Mouse (Mus musculus) neural tube, embryonic 13.5 days (tissue): Measurements from ENCODE around the gene Prtn3. TPM values are rescaled to one million over a fixed set of nuclear protein-coding genes. Genes with fewer than 3 reads are reported as not detected.

ENCODE experiments used
- ATAC-seq: fragments of 200-750 bp; cut with Nextera tagmentation; 2 replicates; pipeline ENCODE4 v1.8.0; 2017; ENCODE audit warnings: low read depth, mild to moderate bottlenecking, moderate TSS enrichment, moderate library complexity
- H3K27ac ChIP-seq: fragments of 300-500 bp; sonication (generic); replicated peaks from 2 replicates; pipeline ENCODE4 v1.5.1; 2015; ENCODE audit warnings: moderate library complexity, mild to moderate bottlenecking, inconsistent platforms
- H3K27me3 ChIP-seq: fragments of 300-500 bp; sonication (generic); 2 replicates; pipeline ENCODE4 v1.6.1; 2015; ENCODE audit warnings: mild to moderate bottlenecking, inconsistent platforms
- H3K36me3 ChIP-seq: fragments of 300-500 bp; sonication (generic); 2 replicates; pipeline ENCODE4 v1.6.1; 2015; ENCODE audit warnings: mild to moderate bottlenecking, inconsistent platforms
- H3K4me1 ChIP-seq: fragments of 300-500 bp; sonication (generic); replicated peaks from 2 replicates; pipeline ENCODE4 v1.6.1; 2015; ENCODE audit warnings: inconsistent platforms
- H3K4me2 ChIP-seq: fragments of 300-500 bp; sonication (generic); 2 replicates; pipeline ENCODE4 v1.6.1; 2015; ENCODE audit warnings: inconsistent platforms, mild to moderate bottlenecking, moderate library complexity
- H3K4me3 ChIP-seq: fragments of 300-500 bp; sonication (generic); 2 replicates; pipeline ENCODE4 v1.5.1; 2015; ENCODE audit warnings: mild to moderate bottlenecking, inconsistent platforms
- H3K9ac ChIP-seq: fragments of 300-500 bp; sonication (generic); 2 replicates; pipeline ENCODE4 v1.6.1; 2015; ENCODE audit warnings: moderate library complexity, mild to moderate bottlenecking, inconsistent platforms
- H3K9me3 ChIP-seq: fragments of 300-500 bp; sonication (generic); 2 replicates; pipeline ENCODE4 v1.6.1; 2016; ENCODE audit warnings: inconsistent platforms
- WGBS: fragments of 180-500 bp; shearing (Covaris S2); methylation state at CpG from one replicate; pipeline ENCODE4 v1.1.7; 2015; 5-methylcytosine and 5-hydroxymethylcytosine counted together
- polyA plus RNA-seq: library from polyadenylated mRNA; unstranded; fragments of >200 nt; fragmentation: Nextera tagmentation; extraction: Ambion mirVana; gene quantifications from 2 replicates; pipeline ENCODE4 v1.2.1, GENCODE M21; 2015

The Prtn3 gene
- polyA plus RNA-seq, 1 experiment from 2014 or later = 14.7 TPM

DNA sequence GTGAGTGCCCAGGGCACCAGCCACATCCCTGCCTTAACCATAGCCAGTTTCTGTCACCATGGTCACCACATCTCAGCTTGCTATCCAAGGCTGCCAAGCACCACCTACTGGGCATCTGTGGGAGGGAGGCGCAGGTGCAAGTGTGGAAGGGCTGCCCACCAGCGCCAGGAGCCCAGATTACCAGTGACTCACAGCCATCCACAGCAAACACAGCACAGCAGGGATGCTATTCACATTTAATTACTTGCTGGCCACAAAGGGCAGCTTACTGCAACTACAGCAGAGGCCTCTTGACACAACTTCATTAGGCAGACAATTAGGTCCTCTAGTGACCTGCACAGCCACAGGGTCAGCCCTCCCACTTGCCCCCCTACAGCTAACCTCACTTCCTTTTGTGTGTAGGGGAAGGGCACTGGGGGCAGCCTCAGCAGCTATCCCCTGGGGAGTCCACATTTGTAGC is 26.7 kb downstream of the Prtn3 start:
- peaks cover 9% of the 10 kb centered on the region for H3K27me3 ChIP-seq
- H3K4me3 ChIP-seq = no peak overlapping the region
- H3K4me1 ChIP-seq = peaks cover 15% of the 10 kb centered on the region
- ATAC-seq = peak; percentile 63; the same call in 1 of the 2 replicates
- H3K27ac ChIP-seq = peak overlapping the region; percentile 56
- H3K4me2 ChIP-seq = no peak overlapping the region
- peak overlapping the region; percentile 54 for H3K9ac ChIP-seq
- H3K36me3 ChIP-seq = peaks cover 77% of the 10 kb centered on the region
- no peaks in the 10 kb centered on the region for H3K9me3 ChIP-seq
- 0% methylated on average over 2 of the region's 2 CpGs for WGBS

DNA sequence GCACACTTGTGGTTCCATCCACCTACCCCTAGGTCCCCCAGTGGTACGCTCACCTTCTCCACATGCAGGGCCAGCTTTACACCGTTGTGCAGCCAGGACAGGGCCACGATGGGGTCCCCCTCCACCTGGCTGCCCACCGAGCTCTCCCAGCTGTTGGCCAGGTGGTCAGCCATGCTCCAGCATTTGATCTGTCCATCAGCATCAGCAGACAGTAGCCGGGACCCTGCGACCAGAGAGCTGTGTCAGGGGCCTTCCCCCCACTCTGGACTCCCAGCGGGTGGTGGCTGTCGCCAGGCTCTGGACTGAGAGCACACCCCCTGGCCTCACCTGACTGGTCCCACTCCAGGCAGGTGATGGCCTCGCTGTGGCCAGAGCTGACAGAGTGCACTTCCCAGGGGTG is 32.4 kb downstream of the Prtn3 start:
- Histone ChIP-seq H3K4me1 (peaks cover 20% of the 10 kb centered on the region), H3K9ac (no peak overlapping the region), H3K4me2 (no peak overlapping the region), H3K27me3 (no peaks in the 10 kb centered on the region), H3K9me3 (no peaks in the 10 kb centered on the region), H3K27ac (no peak overlapping the region), H3K36me3 (peaks cover 65% of the 10 kb centered on the region), H3K4me3 (no peak overlapping the region)
- no peak for ATAC-seq
- WGBS = 90% methylated on average over 9 of the region's 9 CpGs

DNA sequence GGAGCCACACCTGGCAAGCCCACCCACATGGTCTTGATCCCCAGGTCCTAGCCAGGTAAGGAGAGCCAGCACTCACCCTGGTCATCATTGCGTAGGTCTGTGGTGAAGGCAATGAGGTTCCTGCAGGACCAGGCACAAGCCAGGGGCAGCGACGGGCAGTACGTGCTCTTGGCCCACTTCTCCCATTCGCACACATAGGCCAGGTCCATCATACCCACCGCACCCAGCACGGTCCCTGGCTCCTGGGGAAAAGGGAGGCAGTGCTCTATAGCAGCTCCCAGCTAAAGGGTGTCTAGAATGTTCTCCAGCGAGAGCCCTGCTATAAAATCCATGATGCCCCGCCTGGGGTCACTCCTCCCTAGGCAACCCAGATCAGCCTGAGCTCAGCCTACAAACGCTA is 33.1 kb downstream of the Prtn3 start:
- no peak for ATAC-seq
- no peaks in the 10 kb centered on the region for H3K9me3 ChIP-seq
- H3K4me3 ChIP-seq = no peak overlapping the region
- H3K27ac ChIP-seq = no peak overlapping the region
- peaks cover 20% of the 10 kb centered on the region for H3K4me1 ChIP-seq
- H3K27me3 ChIP-seq = no peaks in the 10 kb centered on the region
- no peak overlapping the region for H3K4me2 ChIP-seq
- H3K36me3 ChIP-seq = peaks cover 69% of the 10 kb centered on the region
- no peak overlapping the region for H3K9ac ChIP-seq
- WGBS = 93% methylated on average over 10 of the region's 10 CpGs

DNA sequence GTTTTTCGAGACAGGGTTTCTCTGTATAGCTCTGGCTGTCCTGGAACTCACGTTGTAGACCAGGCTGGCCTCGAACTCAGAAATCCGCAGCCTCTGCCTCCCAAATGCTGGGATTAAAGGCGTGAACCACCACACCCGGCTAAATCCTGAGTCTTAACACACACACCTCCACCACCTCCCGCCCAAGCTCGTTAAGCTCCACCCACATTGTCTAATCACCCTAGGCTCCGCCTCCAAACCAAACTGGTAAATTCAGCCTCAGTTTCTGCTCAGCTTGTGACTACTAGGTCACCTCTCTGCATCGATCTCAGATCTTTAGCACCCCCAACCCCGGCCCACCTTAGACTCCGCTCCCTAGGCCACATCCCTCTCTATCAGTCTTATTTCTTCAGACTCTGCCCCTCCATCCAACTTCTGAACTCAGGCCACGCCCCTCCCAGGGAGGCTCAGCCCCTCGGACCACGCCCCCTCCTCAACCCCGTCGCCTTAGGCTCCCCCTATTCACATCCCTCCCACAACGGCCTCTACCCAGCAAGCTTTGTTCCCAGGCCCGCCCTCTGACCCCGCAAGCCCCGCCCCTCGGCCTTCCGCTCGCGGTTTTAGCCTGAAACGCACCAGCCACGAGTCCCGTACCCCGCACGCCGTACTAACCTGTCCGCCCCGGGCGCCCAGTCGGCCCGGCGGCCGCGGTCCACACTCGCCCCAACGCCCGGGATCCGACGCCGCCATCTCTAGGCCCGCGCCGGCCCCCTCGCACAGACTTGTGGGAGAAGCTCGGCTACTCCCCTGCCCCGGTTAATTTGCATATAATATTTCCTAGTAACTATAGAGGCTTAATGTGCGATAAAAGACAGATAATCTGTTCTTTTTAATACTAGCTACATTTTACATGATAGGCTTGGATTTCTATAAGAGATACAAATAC is 34.2 kb downstream of the Prtn3 start, which contains the start of gene Med16:
TSS of gene Med16 (minus strand) at position 757 of the 925 bp plus-strand sequence.
- Histone ChIP-seq H3K27me3 (no peaks in the 10 kb centered on the region), H3K9me3 (no peaks in the 10 kb centered on the region), H3K4me2 (peak within 1 kb of the TSS; percentile 52), H3K9ac (peak within 1 kb of the TSS; percentile 90), H3K36me3 (peaks cover 62% of the 10 kb centered on the region), H3K4me3 (peak within 1 kb of the TSS; percentile 66), H3K4me1 (peaks cover 20% of the 10 kb centered on the region), H3K27ac (peak within 1 kb of the TSS; percentile 98)
- ATAC-seq = peak; percentile 93
- 2% methylated on average over 50 of the region's 52 CpGs for WGBS

DNA sequence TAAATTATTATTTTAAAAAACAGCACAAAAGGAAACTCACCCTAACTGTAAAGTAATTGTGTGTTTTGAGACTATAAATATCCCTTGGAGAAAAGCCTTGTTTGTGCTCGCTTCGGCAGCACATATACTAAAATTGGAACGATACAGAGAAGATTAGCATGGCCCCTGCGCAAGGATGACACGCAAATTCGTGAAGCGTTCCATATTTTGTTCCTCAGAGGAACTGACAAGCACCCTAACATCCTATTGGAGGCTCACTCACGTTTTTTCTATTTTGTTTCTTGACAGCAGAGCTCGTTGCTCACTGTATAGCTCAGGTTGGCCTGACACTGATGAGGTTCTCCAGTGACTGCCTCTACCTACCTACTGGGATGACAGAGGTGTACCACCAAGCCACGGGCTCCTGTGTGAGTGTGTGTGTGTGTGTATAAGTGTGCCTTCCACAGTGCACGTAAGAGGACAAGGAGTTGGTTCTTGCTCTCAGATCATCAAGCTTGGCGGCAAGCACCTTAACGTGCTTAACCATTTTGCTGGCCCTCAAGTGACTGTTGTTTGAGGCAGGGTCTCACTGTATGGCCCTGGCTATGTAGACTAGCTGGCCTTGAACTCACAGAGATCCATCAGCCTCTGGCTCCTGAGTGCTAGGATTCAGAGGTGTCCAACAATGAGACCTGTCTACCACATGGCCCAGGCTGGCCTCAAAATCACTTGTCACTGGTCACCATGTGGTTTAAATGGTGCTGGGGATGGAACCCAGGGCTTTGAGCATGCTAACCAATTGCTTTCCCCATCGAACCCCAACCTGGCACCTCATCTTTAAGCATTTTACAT is 35.0 kb downstream of the Prtn3 start:
- Histone ChIP-seq H3K36me3 (peaks cover 55% of the 10 kb centered on the region), H3K9ac (peak overlapping the region; percentile 90), H3K27me3 (no peaks in the 10 kb centered on the region), H3K27ac (peak overlapping the region; percentile 98), H3K9me3 (no peaks in the 10 kb centered on the region), H3K4me1 (peaks cover 26% of the 10 kb centered on the region), H3K4me2 (peak overlapping the region; percentile 52), H3K4me3 (peak overlapping the region; percentile 66)
- 25% methylated on average over 14 of the region's 14 CpGs for WGBS
- ATAC-seq = peak; percentile 71

DNA sequence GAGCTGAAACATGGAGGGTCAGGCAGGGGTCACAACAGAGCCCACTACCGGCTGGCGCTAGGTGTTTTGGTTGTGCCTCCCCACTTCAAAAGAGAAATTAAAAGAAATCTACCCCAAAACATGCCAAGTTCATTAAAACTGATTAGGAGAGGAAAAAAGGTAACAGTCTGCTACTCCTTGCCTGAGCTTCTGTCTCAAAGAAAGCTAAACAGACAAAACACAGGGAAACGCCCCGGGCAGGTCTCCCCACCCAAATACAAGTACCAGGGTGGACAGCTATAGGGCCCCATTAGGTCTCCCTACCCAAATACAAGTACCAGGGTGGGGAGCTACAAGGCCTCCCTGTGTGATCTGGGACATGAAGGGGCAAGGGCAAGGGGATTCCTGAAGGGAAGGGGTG is 36.3 kb downstream of the Prtn3 start, which contains the start of gene Gm26602:
TSS of gene Gm26602 (plus strand) at position 301 of the 400 bp plus-strand sequence.
- H3K4me2 ChIP-seq = peak within 1 kb of the TSS; percentile 52; the same call in 1 of the 2 replicates
- H3K27ac ChIP-seq = peak within 1 kb of the TSS; percentile 98
- no peaks in the 10 kb centered on the region for H3K9me3 ChIP-seq
- no peak for ATAC-seq
- peaks cover 39% of the 10 kb centered on the region for H3K4me1 ChIP-seq
- H3K36me3 ChIP-seq = peaks cover 42% of the 10 kb centered on the region
- no peak within 1 kb of the TSS for H3K4me3 ChIP-seq
- WGBS = 96% methylated on average over 4 of the region's 4 CpGs
- H3K27me3 ChIP-seq = no peaks in the 10 kb centered on the region
- peak within 1 kb of the TSS; percentile 61; the same call in 1 of the 2 replicates for H3K9ac ChIP-seq

DNA sequence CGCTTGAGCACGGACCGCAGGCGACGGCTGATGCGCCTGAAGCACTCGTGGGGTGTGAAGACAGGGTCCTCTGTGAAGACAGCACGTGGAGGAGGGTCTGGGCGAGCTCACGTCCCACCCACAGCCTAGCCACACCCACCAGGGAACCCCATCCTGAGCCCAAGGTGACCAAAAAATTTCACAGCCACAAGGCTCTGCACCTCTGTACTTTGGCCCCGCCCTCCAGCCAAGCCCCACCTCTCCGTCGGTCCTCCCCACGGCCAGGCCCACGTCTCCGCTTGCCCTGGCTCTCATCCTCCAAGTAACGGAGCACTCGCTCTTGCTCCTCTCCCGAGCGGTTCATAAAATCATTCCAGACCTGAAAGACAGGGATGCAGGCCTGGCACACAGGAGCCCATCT is 38.1 kb downstream of the Prtn3 start:
- H3K9ac ChIP-seq = no peak overlapping the region
- no peak for ATAC-seq
- H3K4me2 ChIP-seq = no peak overlapping the region
- no peak overlapping the region for H3K27ac ChIP-seq
- H3K4me3 ChIP-seq = no peak overlapping the region
- no peaks in the 10 kb centered on the region for H3K9me3 ChIP-seq
- peaks cover 24% of the 10 kb centered on the region for H3K36me3 ChIP-seq
- H3K4me1 ChIP-seq = peaks cover 49% of the 10 kb centered on the region
- WGBS = 58% methylated on average over 20 of the region's 20 CpGs
- peaks cover 3% of the 10 kb centered on the region for H3K27me3 ChIP-seq

DNA sequence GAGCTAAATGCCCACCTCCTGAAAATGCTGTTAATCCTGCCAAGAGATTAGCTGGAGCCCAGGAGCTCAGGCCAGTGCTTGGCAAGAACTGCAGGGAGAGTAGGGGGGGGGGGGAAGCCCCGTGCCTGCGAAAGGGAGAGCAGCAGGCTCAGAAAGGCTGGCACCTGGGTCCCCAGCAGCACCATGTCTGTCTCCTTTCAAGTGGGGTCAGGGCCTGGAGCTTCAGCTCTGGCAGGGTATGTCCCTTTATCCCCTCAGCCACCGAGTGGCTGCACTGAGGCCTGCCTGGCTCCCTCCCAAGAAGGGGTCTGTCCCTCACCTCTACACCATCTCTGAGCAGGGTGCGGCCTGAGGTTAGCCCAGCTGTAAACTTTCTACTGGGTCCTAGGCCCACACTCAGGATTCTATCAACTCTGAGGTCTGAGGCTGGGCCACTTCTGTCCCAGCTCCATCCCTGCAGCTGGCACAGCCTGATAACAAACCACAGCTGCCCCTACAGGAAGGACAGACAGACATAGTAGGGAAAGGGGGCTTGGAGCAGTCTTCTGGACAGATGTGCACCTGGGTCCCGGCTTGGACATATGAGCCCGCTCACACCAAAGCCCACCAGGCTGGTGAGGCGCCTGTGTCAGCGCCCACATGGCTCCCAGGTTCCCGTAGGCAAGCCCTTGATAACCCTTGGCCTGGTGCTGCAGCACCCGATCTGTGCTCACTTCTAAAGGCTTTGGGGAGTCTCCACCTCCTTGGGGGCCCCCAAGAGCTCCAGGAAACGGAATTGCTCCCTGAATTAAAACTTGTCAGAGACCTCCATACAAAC is 40.1 kb downstream of the Prtn3 start:
- Histone ChIP-seq H3K9ac (0 out of 2 replicates have a peak overlapping the region, but pooled peaks have one; percentile 41), H3K27me3 (peaks cover 22% of the 10 kb centered on the region), H3K36me3 (peaks cover 24% of the 10 kb centered on the region), H3K27ac (no peak overlapping the region; the same call in 1 of the 2 replicates), H3K4me1 (peaks cover 42% of the 10 kb centered on the region), H3K4me3 (no peak overlapping the region), H3K4me2 (no peak overlapping the region), H3K9me3 (no peaks in the 10 kb centered on the region)
- no peak for ATAC-seq
- 73% methylated on average over 11 of the region's 11 CpGs for WGBS

DNA sequence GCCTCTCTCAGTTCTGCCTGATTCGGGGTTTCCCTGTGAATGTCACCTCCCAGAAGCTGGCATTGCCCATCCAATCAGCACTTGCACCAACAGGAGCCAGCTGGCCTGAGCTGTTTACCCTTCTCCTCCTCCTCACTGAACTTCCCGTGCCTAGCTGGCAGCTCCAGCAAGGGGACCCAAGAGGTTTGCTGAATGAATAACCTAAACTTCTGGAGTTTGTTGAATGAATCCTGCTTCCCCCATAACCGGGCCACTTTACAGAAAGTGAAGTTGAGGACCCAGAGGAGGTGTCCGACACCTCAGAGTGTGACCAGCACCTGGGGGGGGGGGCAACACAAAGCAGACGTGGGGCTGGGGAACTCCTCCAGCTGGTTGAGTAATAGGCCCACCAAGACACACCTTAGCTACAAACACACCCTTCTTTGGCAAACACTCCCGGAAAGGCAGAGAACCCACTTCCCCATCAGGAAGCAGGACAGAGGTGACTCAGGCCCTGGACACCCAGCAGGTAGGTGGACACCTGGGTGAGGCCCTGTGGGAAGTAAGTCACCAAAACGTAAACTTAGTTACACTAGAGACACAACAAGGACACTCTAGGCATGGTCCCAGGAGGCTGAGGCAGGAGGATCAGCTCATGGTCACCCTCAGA is 40.8 kb downstream of the Prtn3 start:
- H3K9me3 ChIP-seq = no peaks in the 10 kb centered on the region
- peaks cover 24% of the 10 kb centered on the region for H3K36me3 ChIP-seq
- ATAC-seq = no peak
- H3K9ac ChIP-seq = 0 out of 2 replicates have a peak overlapping the region, but pooled peaks have one; percentile 97
- H3K27ac ChIP-seq = no peak overlapping the region
- peaks cover 29% of the 10 kb centered on the region for H3K27me3 ChIP-seq
- peak overlapping the region; percentile 97 for H3K4me2 ChIP-seq
- WGBS = 74% methylated on average over 7 of the region's 7 CpGs
- H3K4me1 ChIP-seq = peaks cover 38% of the 10 kb centered on the region
- peak overlapping the region; percentile 84; the same call in 1 of the 2 replicates for H3K4me3 ChIP-seq

DNA sequence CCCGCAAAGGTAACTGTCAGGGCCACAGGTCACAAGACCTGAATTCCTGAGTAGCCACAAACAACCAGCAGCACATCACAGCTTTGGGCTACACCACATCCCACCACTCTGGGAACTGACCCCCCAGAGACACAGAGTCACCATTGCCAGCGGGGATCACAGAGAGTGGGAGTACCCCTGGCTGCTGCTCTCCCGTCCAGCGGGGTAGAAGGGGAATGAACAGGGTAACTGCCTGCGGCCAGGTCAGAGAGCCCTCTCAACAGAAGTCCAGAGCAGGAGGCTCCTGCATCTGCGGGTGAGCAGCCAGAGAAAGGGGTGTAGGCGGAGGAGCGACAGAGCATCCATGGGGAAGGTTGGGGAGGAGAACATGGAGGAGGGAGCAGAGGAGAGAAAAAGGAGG is 41.8 kb downstream of the Prtn3 start:
- no peak for ATAC-seq
- peak overlapping the region; percentile 85 for H3K27ac ChIP-seq

More for the DNA sequence above, 41.8 kb downstream of the Prtn3 start:
- Histone ChIP-seq H3K9me3 (no peaks in the 10 kb centered on the region), H3K4me3 (peak overlapping the region; percentile 84), H3K27me3 (peaks cover 39% of the 10 kb centered on the region), H3K36me3 (peaks cover 16% of the 10 kb centered on the region), H3K4me2 (peak overlapping the region; percentile 97), H3K4me1 (peaks cover 45% of the 10 kb centered on the region), H3K9ac (peak overlapping the region; percentile 97)
- 11% methylated on average over 8 of the region's 8 CpGs for WGBS
